Mouse (Mus musculus): Measurements from ENCODE around the gene Obp2a. TPM values are rescaled to one million over a fixed set of nuclear protein-coding genes. Genes with fewer than 3 reads are reported as not detected.

Gene Obp2a
- total and polyA plus RNA-seq, 3 experiments: not detected

DNA sequence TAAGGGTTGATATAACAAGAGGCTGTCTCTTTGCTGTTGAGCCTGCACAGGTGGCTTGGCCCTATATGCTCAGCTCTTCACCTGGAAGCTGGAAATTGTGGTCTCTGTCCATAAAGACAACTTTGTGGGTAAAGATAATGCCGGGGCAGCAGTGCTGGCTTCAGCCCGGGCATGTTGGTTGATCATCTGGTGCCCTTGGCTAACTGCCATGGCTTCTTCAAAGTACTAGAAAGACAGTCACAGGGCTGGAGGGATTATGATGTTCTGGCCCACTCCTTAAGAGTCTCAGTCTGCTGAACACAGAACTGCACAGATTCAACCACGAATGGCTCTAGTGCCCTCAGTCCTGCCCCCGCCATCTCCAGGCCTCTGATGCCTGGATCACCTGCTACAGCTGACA, 42.6 kb upstream of the Obp2a start:
- Histone ChIP-seq H3K36me3 (replicated peaks in 1 of 2; ENCODE audit: control insufficient read depth in 1 of 2, insufficient read depth in 1 of 2, low read length in 1 of 2) (no peaks in the 10 kb centered on the region), H3K9ac (ENCODE audit: insufficient read depth, low read depth) (no peak overlapping the region), H3K27me3 (replicated peaks) (peaks cover 36% of the 10 kb centered on the region), H3K4me3 (replicated peaks in 1 of 3; ENCODE audit: low read depth in 2 of 3, low read length in 2 of 3, poor library complexity in 1 of 3) (no peak overlapping the region), H3K4me2 (ENCODE audit: insufficient read depth, low read depth, poor library complexity, severe bottlenecking) (no peak overlapping the region), H3K9me3 (replicated peaks; ENCODE audit: low read length) (no peaks in the 10 kb centered on the region), H3K79me2 (replicated peaks; ENCODE audit: control insufficient read depth, extremely low read depth, insufficient read depth, poor library complexity, severe bottlenecking) (no peaks in the 10 kb centered on the region), H3K27ac (ENCODE audit: insufficient read depth, low read depth) (no peak overlapping the region), H3K4me1 (ENCODE audit: control insufficient read depth in 1 of 2, insufficient read depth in 2 of 2) (peaks cover 15 to 20% of the 10 kb centered on the region in 2 experiments; a peak in 3 of 4 replicates)
- in situ Hi-C loops (cut with MboI; ENCODE audit: low pct_ligation_motif_present, low pct_unique_long_range_greater_than_20kb, low sequenced_read_pairs) (no loop called here), dilution Hi-C loops (cut with MboI; ENCODE audit: extremely low pct_ligation_motif_present, extremely low pct_unique_long_range_greater_than_20kb, low sequenced_read_pairs) (no loop called here)
- no peak for DNase-seq (ENCODE audit: extremely low read depth)
- TF ChIP-seq CHD2 (IDR thresholded peaks at IDR 0.05; ENCODE audit: low read length): no peak
- no peak for TF ChIP-seq EP300 (IDR thresholded peaks at IDR 0.05; ENCODE audit: low read length)
- no peak for TF ChIP-seq ZKSCAN1 (IDR thresholded peaks at IDR 0.05; ENCODE audit: borderline replicate concordance, low read depth, low read length)
- no peak for TF ChIP-seq ETS1 (conservative IDR thresholded peaks at IDR 0.05; ENCODE audit: low read depth, low read length)
- TF ChIP-seq CHD1 (IDR thresholded peaks at IDR 0.05; ENCODE audit: low read depth, low read length): no peak
- TF ChIP-seq ZMIZ1 (IDR thresholded peaks at IDR 0.05; ENCODE audit: low read depth, low read length): no peak
- no peak for TF ChIP-seq NELFE (IDR thresholded peaks at IDR 0.05; ENCODE audit: low read depth, low read length)
- TF ChIP-seq SIN3A (IDR thresholded peaks at IDR 0.05; ENCODE audit: low read length): no peak
- TF ChIP-seq POLR2A (IDR thresholded peaks at IDR 0.05; ENCODE audit: low read depth, low read length): no peak

DNA sequence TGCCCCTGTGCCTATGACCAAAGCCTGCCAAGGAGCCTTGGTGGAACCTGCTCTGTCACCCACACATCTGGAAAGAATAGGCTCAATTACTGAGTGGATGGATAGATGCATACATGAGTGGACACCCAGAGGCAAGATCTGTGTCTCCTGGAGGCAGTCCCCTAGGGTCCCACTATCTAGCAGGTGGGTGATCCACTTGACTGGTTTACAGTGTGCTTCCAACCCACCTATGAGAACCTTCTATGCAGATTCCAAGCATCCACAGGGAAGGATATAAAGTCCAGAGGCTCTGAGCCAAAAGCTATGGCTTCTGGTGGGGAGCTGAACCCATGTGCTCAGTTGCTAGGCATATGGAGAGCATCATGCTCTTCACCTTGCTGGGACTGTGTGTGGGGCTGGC, 42.2 kb upstream of the Obp2a start, which contains the start of gene Lcn5:
Gene Lcn5, plus strand, starts transcription at position 301 of the 400 bp plus-strand sequence.
- in situ Hi-C loops (cut with MboI; ENCODE audit: low pct_ligation_motif_present, low pct_unique_long_range_greater_than_20kb, low sequenced_read_pairs): no loop called here
- H3K27ac ChIP-seq (ENCODE audit: insufficient read depth, low read depth): no peak within 1 kb of the TSS

DNA sequence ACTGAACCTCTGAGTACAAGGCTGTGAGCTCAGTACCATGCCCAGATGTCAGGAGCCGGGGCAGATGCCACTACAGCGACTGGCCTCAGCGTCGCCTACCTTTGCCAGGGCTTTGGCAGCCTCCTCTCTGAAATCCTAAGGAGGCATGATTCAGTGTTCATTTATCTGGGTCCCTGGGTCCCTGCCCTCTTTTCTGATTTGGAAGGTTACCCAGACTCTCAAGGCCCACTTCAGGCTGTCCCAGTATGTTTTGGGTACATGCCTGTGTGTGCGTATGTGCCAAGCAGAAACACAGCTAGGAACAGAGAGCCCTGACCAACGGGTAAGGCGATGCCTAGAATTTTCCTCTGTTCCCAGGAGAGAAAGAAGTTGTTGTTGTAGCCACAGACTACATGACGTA, 39.6 kb upstream of the Obp2a start:
- dilution Hi-C loops (cut with MboI; ENCODE audit: extremely low pct_ligation_motif_present, extremely low pct_unique_long_range_greater_than_20kb, low sequenced_read_pairs) (no loop called here), in situ Hi-C loops (cut with MboI; ENCODE audit: low pct_ligation_motif_present, low pct_unique_long_range_greater_than_20kb, low sequenced_read_pairs) (no loop called here)
- no peak overlapping the region for H3K4me2 ChIP-seq (ENCODE audit: insufficient read depth, low read depth, poor library complexity, severe bottlenecking)
- no peaks in the 10 kb centered on the region for H3K79me2 ChIP-seq (replicated peaks; ENCODE audit: control insufficient read depth, extremely low read depth, insufficient read depth, poor library complexity, severe bottlenecking)
- H3K4me3 ChIP-seq (replicated peaks in 1 of 3; ENCODE audit: low read depth in 2 of 3, low read length in 2 of 3, poor library complexity in 1 of 3): no peak overlapping the region
- H3K4me1 ChIP-seq (ENCODE audit: control insufficient read depth in 1 of 2, insufficient read depth in 2 of 2): peaks cover 15 to 35% of the 10 kb centered on the region in 2 experiments
- H3K27ac ChIP-seq (ENCODE audit: insufficient read depth, low read depth): no peak overlapping the region
- no peak for DNase-seq (ENCODE audit: extremely low read depth)
- H3K9ac ChIP-seq (ENCODE audit: insufficient read depth, low read depth): no peak overlapping the region
- peaks cover 9% of the 10 kb centered on the region for H3K27me3 ChIP-seq (replicated peaks)
- H3K36me3 ChIP-seq (replicated peaks in 1 of 2; ENCODE audit: control insufficient read depth in 1 of 2, insufficient read depth in 1 of 2, low read length in 1 of 2): no peaks in the 10 kb centered on the region
- TF ChIP-seq MAZ (IDR thresholded peaks at IDR 0.05; ENCODE audit: low read depth, low read length) (no peak), RCOR1 (conservative IDR thresholded peaks at IDR 0.05; ENCODE audit: low read depth, low read length) (no peak), CHD2 (IDR thresholded peaks at IDR 0.05; ENCODE audit: low read length) (no peak), JUND (conservative IDR thresholded peaks at IDR 0.05; ENCODE audit: low read depth, low read length) (no peak), CTCF (conservative IDR thresholded peaks at IDR 0.05 in 1 of 2, IDR thresholded peaks at IDR 0.05 in 1 of 2; ENCODE audit: low read depth in 2 of 2, low read length in 2 of 2) (no peak), BHLHE40 (IDR thresholded peaks at IDR 0.05; ENCODE audit: low read depth, low read length) (no peak), USF1 (IDR thresholded peaks at IDR 0.05; ENCODE audit: low read depth, low read length) (no peak), POLR2AphosphoS2 (IDR thresholded peaks at IDR 0.05; ENCODE audit: low read depth, low read length) (no peak)
- H3K9me3 ChIP-seq (replicated peaks; ENCODE audit: low read length): no peaks in the 10 kb centered on the region

More for the DNA sequence above, 42.2 kb upstream of the Obp2a start, which contains the start of gene Lcn5:
- Histone ChIP-seq H3K36me3 (replicated peaks in 1 of 2; ENCODE audit: control insufficient read depth in 1 of 2, insufficient read depth in 1 of 2, low read length in 1 of 2) (no peaks in the 10 kb centered on the region), H3K27me3 (replicated peaks) (peaks cover 35% of the 10 kb centered on the region), H3K9ac (ENCODE audit: insufficient read depth, low read depth) (no peak within 1 kb of the TSS), H3K4me2 (ENCODE audit: insufficient read depth, low read depth, poor library complexity, severe bottlenecking) (no peak within 1 kb of the TSS), H3K4me3 (replicated peaks in 1 of 3; ENCODE audit: low read depth in 2 of 3, low read length in 2 of 3, poor library complexity in 1 of 3) (no peak within 1 kb of the TSS), H3K9me3 (replicated peaks; ENCODE audit: low read length) (no peaks in the 10 kb centered on the region), H3K79me2 (replicated peaks; ENCODE audit: control insufficient read depth, extremely low read depth, insufficient read depth, poor library complexity, severe bottlenecking) (no peaks in the 10 kb centered on the region), H3K4me1 (ENCODE audit: control insufficient read depth in 1 of 2, insufficient read depth in 2 of 2) (peaks cover 15 to 20% of the 10 kb centered on the region in 2 experiments; a peak in 3 of 4 replicates)
- TF ChIP-seq MAFK (IDR thresholded peaks at IDR 0.05; ENCODE audit: insufficient replicate concordance, low read length) (no peak), POLR2A (IDR thresholded peaks at IDR 0.05; ENCODE audit: low read depth, low read length) (no peak), BHLHE40 (IDR thresholded peaks at IDR 0.05; ENCODE audit: low read depth, low read length) (no peak), MAX (IDR thresholded peaks at IDR 0.05; ENCODE audit: low read length) (no peak), ETS1 (conservative IDR thresholded peaks at IDR 0.05; ENCODE audit: low read depth, low read length) (no peak)
- DNase-seq (ENCODE audit: extremely low read depth): no peak
- dilution Hi-C loops (cut with MboI; ENCODE audit: extremely low pct_ligation_motif_present, extremely low pct_unique_long_range_greater_than_20kb, low sequenced_read_pairs): no loop called here

All from CH12.LX (cell line).